Mouse (Mus musculus) bone marrow, adult 2 months (tissue): ENCODE results near the gene Hck.

Experiments used
- CTCF ChIP-seq: fragments of 200-500 bp; IDR thresholded peaks from 2 replicates; pipeline ENCODE4 v1.5.1; 2011; ENCODE audit warnings: low read length, control low read depth; ENCODE audit not compliant: control insufficient read depth, insufficient read depth
- POLR2A ChIP-seq: fragments of 200-500 bp; IDR thresholded peaks from 2 replicates; pipeline ENCODE4 v1.6.1; 2011; ENCODE audit warnings: low read depth, mild to moderate bottlenecking, control low read depth, low read length, borderline replicate concordance; ENCODE audit not compliant: control insufficient read depth

GRCm38 (mm10) chr2:153167136-153167535 lies 58.9 kb downstream of the Hck start:
- TF ChIP-seq CTCF (no peak), POLR2A (no peak)
